In the genomic region with DNA sequence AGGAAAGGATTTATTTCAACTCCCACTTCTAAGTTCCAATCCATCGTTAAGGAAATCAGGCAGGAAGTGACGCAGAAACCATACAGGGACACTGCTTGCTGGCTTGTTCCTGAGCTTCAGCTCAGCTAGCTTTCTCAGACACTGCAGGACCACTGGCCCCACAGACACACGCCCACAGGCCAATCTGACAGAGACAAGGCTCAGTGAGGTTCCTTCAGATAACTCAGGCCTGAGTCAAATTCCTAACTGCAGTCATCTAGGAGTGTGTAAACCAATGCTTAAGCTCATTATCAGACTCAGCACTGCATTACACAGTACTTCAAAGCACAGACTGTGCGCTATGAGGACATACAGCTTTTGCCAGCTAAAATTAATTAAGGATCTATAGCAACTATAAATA, we compare ENCODE assay signal across 36 mouse cellular contexts. TPM values are rescaled to one million over a fixed set of nuclear protein-coding genes. Genes with fewer than 3 reads are reported as not detected.
A peak's percentile ranks its signal among the peaks of the same experiment; 100 is the strongest.
DNase-seq lines count a peak whose midpoint lies in the region; ATAC-seq and TF ChIP-seq lines count a peak whose summit lies in the region.
"Had no signal": no experiment of that assay in that cellular context is flagged by ENCODE, and none has a peak within 500 bp of the region (broad histone marks: within the 10 kb centered on the region; RNA-seq: fewer than 3 reads in every experiment).

No protein-coding gene starts in this region.

- H3K4me2 ChIP-seq in heart, embryonic 11.5 days = no peak overlapping the region
- H3K4me2 ChIP-seq in stomach, embryonic 15.5 days = no peak overlapping the region
- no peak overlapping the region for H3K4me2 ChIP-seq in stomach, postnatal 0 days (replicated peaks; ENCODE audit: low read depth)
- peak overlapping the region; percentile 0; the same call in 1 of the 2 replicates for H3K4me2 ChIP-seq in liver, embryonic 14.5 days (ENCODE audit: low read depth)
- H3K4me2 ChIP-seq in intestine, postnatal 0 days (replicated peaks; ENCODE audit: low read depth) = no peak overlapping the region
- H3K4me2 ChIP-seq: hindbrain, embryonic 12.5 days; intestine, embryonic 15.5 days; limb, embryonic 15.5 days; lung, embryonic 15.5 days; midbrain, embryonic 13.5 days; neural tube, embryonic 15.5 days had no signal

- WGBS in heart, embryonic 11.5 days (ENCODE audit: insufficient replicate concordance) = 36% methylated on average over 4 of the region's 4 CpGs
- WGBS in stomach, embryonic 15.5 days = 63% methylated on average over 4 of the region's 4 CpGs
- WGBS in stomach, postnatal 0 days = 74% methylated on average over 4 of the region's 4 CpGs
- 14% methylated on average over 4 of the region's 4 CpGs for WGBS in liver, embryonic 14.5 days (ENCODE audit: insufficient replicate concordance)
- WGBS in intestine, postnatal 0 days = 64% methylated on average over 4 of the region's 4 CpGs

- no peak overlapping the region for H3K4me3 ChIP-seq in heart, embryonic 11.5 days (ENCODE audit: low read depth, low read length)
- no peak overlapping the region for H3K4me3 ChIP-seq in stomach, embryonic 15.5 days (replicated peaks)
- no peak overlapping the region for H3K4me3 ChIP-seq in stomach, postnatal 0 days (ENCODE audit: low read depth, low read length)
- H3K4me3 ChIP-seq in liver, embryonic 14.5 days (ENCODE audit: insufficient read depth in 1 of 2, low read depth in 2 of 2, low read length in 2 of 2) = no peak overlapping the region
- H3K4me3 ChIP-seq in intestine, postnatal 0 days (ENCODE audit: low read depth, low read length) = no peak overlapping the region
- H3K4me3 ChIP-seq: hindbrain, embryonic 12.5 days; intestine, embryonic 15.5 days; limb, embryonic 10.5 days; limb, embryonic 15.5 days; lung, embryonic 15.5 days; megakaryocyte, embryonic 14.5 days; midbrain, embryonic 13.5 days; neural tube, embryonic 15.5 days had no signal

- no peaks in the 10 kb centered on the region for H3K9me3 ChIP-seq in heart, embryonic 11.5 days (replicated peaks; ENCODE audit: control insufficient read depth, low read length)
- H3K9me3 ChIP-seq in stomach, embryonic 15.5 days = no peaks in the 10 kb centered on the region
- H3K9me3 ChIP-seq in stomach, postnatal 0 days (ENCODE audit: control insufficient read depth, low read length) = no peaks in the 10 kb centered on the region
- H3K9me3 ChIP-seq in liver, embryonic 14.5 days (ENCODE audit: control insufficient read depth, low read length) = no peaks in the 10 kb centered on the region
- H3K9me3 ChIP-seq in intestine, postnatal 0 days (ENCODE audit: control insufficient read depth) = no peaks in the 10 kb centered on the region
- H3K9me3 ChIP-seq: hindbrain, embryonic 12.5 days; intestine, embryonic 15.5 days; limb, embryonic 10.5 days; limb, embryonic 15.5 days; lung, embryonic 15.5 days; megakaryocyte, embryonic 14.5 days; midbrain, embryonic 13.5 days; neural tube, embryonic 15.5 days had no signal

- H3K9ac ChIP-seq in heart, embryonic 11.5 days (ENCODE audit: low read depth, low read length) = no peak overlapping the region
- H3K9ac ChIP-seq in stomach, embryonic 15.5 days = no peak overlapping the region
- no peak overlapping the region for H3K9ac ChIP-seq in stomach, postnatal 0 days (ENCODE audit: low read length)
- no peak overlapping the region for H3K9ac ChIP-seq in liver, embryonic 14.5 days (replicated peaks)
- no peak overlapping the region for H3K9ac ChIP-seq in intestine, postnatal 0 days (ENCODE audit: low read depth, low read length)
- H3K9ac ChIP-seq: hindbrain, embryonic 12.5 days; intestine, embryonic 15.5 days; limb, embryonic 15.5 days; lung, embryonic 15.5 days; midbrain, embryonic 13.5 days; neural tube, embryonic 15.5 days had no signal

- no peaks in the 10 kb centered on the region for H3K36me3 ChIP-seq in heart, embryonic 11.5 days (ENCODE audit: control insufficient read depth, insufficient read depth, low read length)
- H3K36me3 ChIP-seq in stomach, embryonic 15.5 days = no peaks in the 10 kb centered on the region
- no peaks in the 10 kb centered on the region for H3K36me3 ChIP-seq in stomach, postnatal 0 days (ENCODE audit: control insufficient read depth, insufficient read depth, low read length)
- H3K36me3 ChIP-seq in liver, embryonic 14.5 days (replicated peaks; ENCODE audit: control insufficient read depth, insufficient read depth, low read depth) = no peaks in the 10 kb centered on the region
- H3K36me3 ChIP-seq in intestine, postnatal 0 days (ENCODE audit: control insufficient read depth, insufficient read depth) = no peaks in the 10 kb centered on the region
- H3K36me3 ChIP-seq: hindbrain, embryonic 12.5 days; intestine, embryonic 15.5 days; limb, embryonic 10.5 days; limb, embryonic 15.5 days; lung, embryonic 15.5 days; midbrain, embryonic 13.5 days; neural tube, embryonic 15.5 days had no signal

- DNase-seq in heart, postnatal 10 days = no peak
- no peak for DNase-seq in stomach, postnatal 0 days (ENCODE audit: low spot score)
- peak; percentile 44 to 52 (median 47) for DNase-seq in liver, embryonic 14.5 days (ENCODE audit: low read depth in 3 of 3, low spot score in 3 of 3)
- no peak for DNase-seq in cerebellum, postnatal 25 days
- DNase-seq: adrenal gland, postnatal 14 days; cerebellum, adult 18-20 months; cerebellum, postnatal 10 days; gastrocnemius, postnatal 25 days; heart, adult 11 months; heart, postnatal 36 days; kidney, adult 9 months; kidney, postnatal 25 days; layer of hippocampus, postnatal 36 days; lung, postnatal 36 days; retina, postnatal 1 day; right cerebral cortex, postnatal 25 days; thymus, adult 18-20 months; thymus, postnatal 25 days had no signal

- intact Hi-C loops in heart, postnatal 10 days (cut with DNase I) = no loop called here

- peak overlapping the region; percentile 46 for H3K27ac ChIP-seq in heart, embryonic 11.5 days (ENCODE audit: low read depth, low read length)
- no peak overlapping the region for H3K27ac ChIP-seq in stomach, embryonic 15.5 days
- H3K27ac ChIP-seq in stomach, postnatal 0 days (replicated peaks) = no peak overlapping the region
- H3K27ac ChIP-seq in liver, embryonic 14.5 days = no peak overlapping the region
- no peak overlapping the region for H3K27ac ChIP-seq in intestine, postnatal 0 days (ENCODE audit: low read depth, low read length)
- H3K27ac ChIP-seq: hindbrain, embryonic 12.5 days; hindbrain, postnatal 0 days; intestine, embryonic 15.5 days; limb, embryonic 10.5 days; limb, embryonic 15.5 days; lung, embryonic 15.5 days; midbrain, embryonic 13.5 days; neural tube, embryonic 15.5 days had no signal

- TF ChIP-seq EP300 in stomach, postnatal 0 days (optimal IDR thresholded peaks at IDR 0.05) = no peak
- peak; percentile 65 for TF ChIP-seq EP300 in liver, embryonic 14.5 days (IDR thresholded peaks at IDR 0.05; ENCODE audit: low read depth)

- H3K27me3 ChIP-seq in heart, embryonic 11.5 days (ENCODE audit: control insufficient read depth, insufficient read depth, low read length) = no peaks in the 10 kb centered on the region
- no peaks in the 10 kb centered on the region for H3K27me3 ChIP-seq in stomach, embryonic 15.5 days (replicated peaks)
- H3K27me3 ChIP-seq in stomach, postnatal 0 days (ENCODE audit: control insufficient read depth, insufficient read depth, low read length) = no peaks in the 10 kb centered on the region
- no peaks in the 10 kb centered on the region for H3K27me3 ChIP-seq in liver, embryonic 14.5 days (ENCODE audit: control insufficient read depth, insufficient read depth, low read length)
- no peaks in the 10 kb centered on the region for H3K27me3 ChIP-seq in intestine, postnatal 0 days (replicated peaks; ENCODE audit: control insufficient read depth, insufficient read depth, low read length)
- H3K27me3 ChIP-seq: CH12.LX; hindbrain, embryonic 12.5 days; intestine, embryonic 15.5 days; limb, embryonic 15.5 days; lung, embryonic 15.5 days; midbrain, embryonic 13.5 days; neural tube, embryonic 15.5 days had no signal

- 0 out of 2 replicates have a peak, but pooled peaks have one; percentile 20 for ATAC-seq in heart, embryonic 11.5 days (replicated peaks; ENCODE audit: insufficient number of reproducible peaks, low FRiP score, low TSS enrichment)
- ATAC-seq in stomach, embryonic 15.5 days (ENCODE audit: insufficient read depth, low FRiP score, low read depth) = peak; percentile 63; the same call in 1 of the 2 replicates
- ATAC-seq in stomach, postnatal 0 days (ENCODE audit: low FRiP score, low TSS enrichment) = no peak
- ATAC-seq in liver, embryonic 14.5 days (ENCODE audit: insufficient read depth) = peak; percentile 86
- peak; percentile 92 for ATAC-seq in megakaryocyte-erythroid progenitor cell, adult 5-6 weeks (replicated peaks; ENCODE audit: low FRiP score, low TSS enrichment, poor library complexity, severe bottlenecking)
- no peak for ATAC-seq in intestine, postnatal 0 days
- ATAC-seq: forebrain, embryonic 14.5 days; hindbrain, postnatal 0 days; intestine, embryonic 15.5 days; midbrain, embryonic 13.5 days had no signal

- TF ChIP-seq CTCF in stomach, postnatal 0 days (IDR thresholded peaks at IDR 0.05; ENCODE audit: low read depth) = no peak
- no peak for TF ChIP-seq CTCF in liver, embryonic 14.5 days (IDR thresholded peaks at IDR 0.05; ENCODE audit: low read depth)
- no peak for TF ChIP-seq CTCF in intestine, postnatal 0 days (IDR thresholded peaks at IDR 0.05; ENCODE audit: low read depth)

- H3K4me1 ChIP-seq in heart, embryonic 11.5 days (ENCODE audit: control insufficient read depth, insufficient read depth, low read length) = peaks cover 4% of the 10 kb centered on the region; the same call in 1 of the 2 replicates
- no peaks in the 10 kb centered on the region for H3K4me1 ChIP-seq in stomach, embryonic 15.5 days
- no peaks in the 10 kb centered on the region for H3K4me1 ChIP-seq in stomach, postnatal 0 days (replicated peaks; ENCODE audit: control insufficient read depth, insufficient read depth)
- H3K4me1 ChIP-seq in liver, embryonic 14.5 days (replicated peaks; ENCODE audit: control insufficient read depth in 2 of 2, insufficient read depth in 2 of 2, low read length in 1 of 2) = peaks cover 13 to 22% of the 10 kb centered on the region in 2 experiments
- H3K4me1 ChIP-seq in intestine, postnatal 0 days (replicated peaks; ENCODE audit: control insufficient read depth, insufficient read depth, low read length) = no peaks in the 10 kb centered on the region
- H3K4me1 ChIP-seq: hindbrain, embryonic 12.5 days; neural tube, embryonic 15.5 days had no signal

RNA-seq across cellular contexts. Expression of a gene that starts 12.7 kb away (rescaled TPM):
- 3.5 and 3.7 TPM in 2 replicates for polyA plus RNA-seq in heart, embryonic 11.5 days (2014; fragmentation: Nextera tagmentation; extraction: Ambion mirVana)
- total RNA-seq in heart, postnatal 10 days (2021) = 1 to 10 TPM in 1 of 2 experiments, under 1 TPM in 1; 0.60 to 1.2 TPM
- 0.68 and 0.96 TPM in 2 replicates for polyA plus RNA-seq in stomach, embryonic 15.5 days (2015; fragmentation: Nextera tagmentation; extraction: Ambion mirVana)
- 0.59 and 0.77 TPM in 2 replicates for polyA plus RNA-seq in stomach, postnatal 0 days (2015; fragmentation: Nextera tagmentation; extraction: Ambion mirVana)
- polyA plus RNA-seq in liver, embryonic 14.5 days (2012; rRNA removed) = 0.21 TPM in 2 replicates
- 0.27 TPM in 1 of 2 replicates, not detected in the other for polyA plus RNA-seq in liver, embryonic 14.5 days (2014; fragmentation: Nextera tagmentation; extraction: Ambion mirVana)
- total RNA-seq in megakaryocyte-erythroid progenitor cell, adult 5-6 weeks (2014; fragmentation: Nextera tagmentation) = not detected in 2 replicates
- not detected in 2 replicates for total RNA-seq in megakaryocyte-erythroid progenitor cell, adult 5-6 weeks (2017)
- polyA plus RNA-seq in intestine, postnatal 0 days (2015; fragmentation: Nextera tagmentation; extraction: Ambion mirVana) = 0.65 and 0.87 TPM in 2 replicates
- total RNA-seq: adrenal gland, postnatal 14 days; CH12.LX; hindbrain, postnatal 0 days; layer of hippocampus, postnatal 36 days; monocyte, adult 5-6 weeks had no signal
- polyA plus RNA-seq: embryonic facial prominence, embryonic 11.5 days; forebrain, embryonic 14.5 days; midbrain, embryonic 13.5 days had no signal

RNA-seq across cellular contexts. Expression of a gene that starts 21.0 kb away (rescaled TPM):
- polyA plus RNA-seq in heart, embryonic 11.5 days (2014; fragmentation: Nextera tagmentation; extraction: Ambion mirVana) = 1,165 and 1,189 TPM in 2 replicates
- 1,000 to 10,000 TPM; 2,031 to 2,046 TPM for total RNA-seq in heart, postnatal 10 days (2021)
- polyA plus RNA-seq in stomach, embryonic 15.5 days (2015; fragmentation: Nextera tagmentation; extraction: Ambion mirVana) = 638 and 681 TPM in 2 replicates
- 829 and 834 TPM in 2 replicates for polyA plus RNA-seq in stomach, postnatal 0 days (2015; fragmentation: Nextera tagmentation; extraction: Ambion mirVana)
- 179 and 292 TPM in 2 replicates for polyA plus RNA-seq in liver, embryonic 14.5 days (2012; rRNA removed)
- polyA plus RNA-seq in liver, embryonic 14.5 days (2014; fragmentation: Nextera tagmentation; extraction: Ambion mirVana) = 515 and 525 TPM in 2 replicates
- total RNA-seq in megakaryocyte-erythroid progenitor cell, adult 5-6 weeks (2014; fragmentation: Nextera tagmentation) = 728 and 806 TPM in 2 replicates
- 1,234 and 1,237 TPM in 2 replicates for total RNA-seq in megakaryocyte-erythroid progenitor cell, adult 5-6 weeks (2017)
- polyA plus RNA-seq in intestine, postnatal 0 days (2015; fragmentation: Nextera tagmentation; extraction: Ambion mirVana) = 1,149 and 1,162 TPM in 2 replicates

RNA-seq across cellular contexts. Expression of a gene that starts 39.7 kb away (rescaled TPM):
- 0.46 TPM in 1 of 2 replicates, not detected in the other for polyA plus RNA-seq in heart, embryonic 11.5 days (2014; fragmentation: Nextera tagmentation; extraction: Ambion mirVana)
- total RNA-seq in heart, postnatal 10 days (2021) = not detected
- polyA plus RNA-seq in stomach, embryonic 15.5 days (2015; fragmentation: Nextera tagmentation; extraction: Ambion mirVana) = 0.19 TPM in 1 of 2 replicates, not detected in the other
- 0.16 TPM in 1 of 2 replicates, not detected in the other for polyA plus RNA-seq in stomach, postnatal 0 days (2015; fragmentation: Nextera tagmentation; extraction: Ambion mirVana)
- not detected in 2 replicates for polyA plus RNA-seq in liver, embryonic 14.5 days (2012; rRNA removed)
- not detected in 2 replicates for polyA plus RNA-seq in liver, embryonic 14.5 days (2014; fragmentation: Nextera tagmentation; extraction: Ambion mirVana)
- not detected in 2 replicates for total RNA-seq in megakaryocyte-erythroid progenitor cell, adult 5-6 weeks (2014; fragmentation: Nextera tagmentation)
- not detected in 2 replicates for total RNA-seq in megakaryocyte-erythroid progenitor cell, adult 5-6 weeks (2017)
- polyA plus RNA-seq in intestine, postnatal 0 days (2015; fragmentation: Nextera tagmentation; extraction: Ambion mirVana) = not detected in 2 replicates
- total RNA-seq: adrenal gland, postnatal 14 days; CH12.LX; ES-E14; heart, postnatal 36 days; hindbrain, postnatal 0 days; layer of hippocampus, postnatal 36 days; monocyte, adult 5-6 weeks had no signal
- polyA plus RNA-seq: forebrain, embryonic 14.5 days; hindbrain, embryonic 12.5 days; limb, embryonic 10.5 days; lung, embryonic 15.5 days had no signal

RNA-seq across cellular contexts. Expression of a gene that starts 44.0 kb away (rescaled TPM):
- 79.4 and 99.8 TPM in 2 replicates for polyA plus RNA-seq in heart, embryonic 11.5 days (2014; fragmentation: Nextera tagmentation; extraction: Ambion mirVana)
- 100 to 1,000 TPM; 118 to 127 TPM for total RNA-seq in heart, postnatal 10 days (2021)
- polyA plus RNA-seq in stomach, embryonic 15.5 days (2015; fragmentation: Nextera tagmentation; extraction: Ambion mirVana) = 85.4 and 96.2 TPM in 2 replicates
- 60.5 and 62.2 TPM in 2 replicates for polyA plus RNA-seq in stomach, postnatal 0 days (2015; fragmentation: Nextera tagmentation; extraction: Ambion mirVana)
- 20.7 and 27.5 TPM in 2 replicates for polyA plus RNA-seq in liver, embryonic 14.5 days (2012; rRNA removed)
- 21.4 and 22.2 TPM in 2 replicates for polyA plus RNA-seq in liver, embryonic 14.5 days (2014; fragmentation: Nextera tagmentation; extraction: Ambion mirVana)
- 45.8 and 49.2 TPM in 2 replicates for total RNA-seq in megakaryocyte-erythroid progenitor cell, adult 5-6 weeks (2014; fragmentation: Nextera tagmentation)
- 49.1 and 51.1 TPM in 2 replicates for total RNA-seq in megakaryocyte-erythroid progenitor cell, adult 5-6 weeks (2017)
- polyA plus RNA-seq in intestine, postnatal 0 days (2015; fragmentation: Nextera tagmentation; extraction: Ambion mirVana) = 50.3 and 57.0 TPM in 2 replicates

Comparison
In these comparisons a context has a peak if more than half of its experiments do, and no peak if none do; other contexts are left out.
1. ATAC-seq: peak in heart, embryonic 11.5 days (single experiment), stomach, embryonic 15.5 days (single experiment), liver, embryonic 14.5 days (single experiment) and megakaryocyte-erythroid progenitor cell, adult 5-6 weeks (single experiment); none in stomach, postnatal 0 days (single experiment) and intestine, postnatal 0 days (single experiment).
2. DNase-seq: peak in liver, embryonic 14.5 days (3 of 3); none in heart, postnatal 10 days (0 of 2), stomach, postnatal 0 days (single experiment) and cerebellum, postnatal 25 days (0 of 2).